Mouse (Mus musculus) spleen, postnatal 10 days (tissue): ENCODE results near the gene Midn.

ENCODE experiments used
- DNase-seq, 2 experiments: peaks; one replicate each; pipeline ENCODE4 v3.0.0; 2021 to 2022; ENCODE audit warnings: low spot score in 2 of 2

Midn gene

DNA sequence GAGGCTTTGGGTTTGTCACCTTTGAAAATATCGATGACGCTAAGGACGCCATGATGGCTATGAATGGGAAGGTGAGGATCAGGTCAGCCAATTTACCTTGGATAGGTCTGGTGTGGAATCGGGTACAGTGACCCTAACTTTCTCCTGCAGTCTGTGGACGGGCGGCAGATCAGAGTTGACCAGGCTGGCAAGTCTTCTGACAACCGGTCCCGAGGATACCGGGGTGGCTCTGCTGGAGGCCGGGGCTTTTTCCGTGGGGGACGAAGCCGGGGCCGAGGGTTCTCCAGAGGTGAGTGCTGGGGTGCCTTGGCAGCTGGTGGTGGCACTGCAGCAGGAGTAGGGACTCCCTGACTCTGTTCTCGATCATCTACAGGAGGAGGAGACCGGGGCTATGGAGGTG is 22.0 kb downstream of the Midn start:
- no peak for DNase-seq

DNA sequence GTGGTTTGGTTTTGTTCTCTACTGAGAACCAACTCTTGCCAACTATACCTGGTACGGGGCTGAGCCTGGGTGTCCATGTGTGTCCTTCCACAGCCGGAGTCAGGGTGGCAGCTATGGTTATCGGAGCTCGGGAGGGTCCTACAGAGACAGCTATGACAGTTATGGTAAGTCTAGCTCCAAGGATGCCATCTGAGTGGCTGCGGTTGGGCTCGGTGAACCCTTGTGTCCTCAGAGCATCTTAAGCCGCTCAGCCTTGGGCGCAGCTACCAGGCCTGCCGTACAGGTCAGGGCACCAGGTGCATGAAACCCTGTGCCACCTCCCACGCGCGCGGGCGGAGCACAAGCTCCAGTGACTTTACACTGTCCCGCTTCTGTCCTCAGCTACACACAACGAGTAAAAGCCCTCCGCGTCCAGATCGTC is 22.5 kb downstream of the Midn start:
- no peak for DNase-seq

DNA sequence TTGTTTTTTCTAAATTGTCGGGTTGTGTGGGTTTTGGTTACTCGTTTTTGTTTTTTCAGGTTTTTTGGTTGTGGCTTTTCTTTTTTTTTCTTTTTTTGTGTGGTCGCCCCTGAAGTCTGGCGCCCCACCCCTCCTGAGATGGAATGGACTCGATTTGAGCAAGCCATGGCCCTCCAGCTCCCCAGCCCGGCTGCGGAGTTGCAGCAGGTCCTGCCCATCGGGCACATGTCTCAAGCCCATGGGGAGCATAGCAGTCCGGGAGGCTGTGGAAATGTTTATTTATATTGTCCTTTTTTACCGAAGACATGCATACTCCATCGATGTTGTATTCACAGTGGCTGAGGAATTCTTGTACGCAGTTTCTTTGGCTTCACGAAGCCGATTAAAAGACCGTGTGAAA is 23.2 kb downstream of the Midn start:
- DNase-seq, result no peak

GRCm38 (mm10) chr10:80171760-80172526 is 23.9 kb downstream of the Midn start:
- peak in 1 of 2 experiments; percentile 36 for DNase-seq

DNA sequence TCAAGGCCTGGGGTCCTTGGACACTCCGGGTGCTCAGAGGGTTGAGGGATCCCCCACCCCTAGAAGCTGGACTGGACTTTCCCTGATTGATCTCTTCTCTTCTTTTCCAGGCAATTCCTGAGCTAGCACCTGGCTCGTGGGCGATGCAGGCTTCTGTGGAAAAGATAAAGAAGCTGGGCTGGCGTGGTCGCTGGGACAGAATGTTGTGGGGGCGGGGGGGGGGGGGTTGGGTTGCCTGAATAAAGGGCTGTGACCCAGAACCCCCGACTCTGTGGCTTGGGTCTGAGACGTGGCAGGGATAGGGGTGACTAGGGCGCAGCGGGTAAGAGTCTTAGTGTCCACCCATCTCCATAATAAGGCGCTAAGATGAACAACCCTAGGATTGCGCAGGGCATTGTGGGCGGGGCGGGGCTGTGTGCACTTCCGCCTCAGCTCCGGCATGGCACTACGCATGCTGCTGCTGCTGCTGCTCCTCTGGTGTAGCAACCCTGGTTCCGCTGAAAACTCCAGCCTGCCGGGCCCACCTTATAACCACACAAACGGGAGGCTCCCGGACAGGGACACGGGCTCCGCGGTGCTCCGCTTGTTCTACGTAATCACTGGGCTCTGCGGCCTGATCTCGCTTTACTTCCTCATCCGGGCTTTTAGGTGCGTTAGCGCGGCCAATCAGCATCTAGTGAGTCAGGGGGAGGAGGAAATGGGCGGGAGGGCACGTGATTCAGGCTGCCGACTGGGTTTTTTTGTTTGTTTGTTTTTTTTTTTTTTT is 24.6 kb downstream of the Midn start, which contains the start of gene 1600002K03Rik:
TSS of gene 1600002K03Rik (plus strand) at position 418 of the 766 bp plus-strand sequence.
- DNase-seq, result peak; percentile 89 to 91

DNA sequence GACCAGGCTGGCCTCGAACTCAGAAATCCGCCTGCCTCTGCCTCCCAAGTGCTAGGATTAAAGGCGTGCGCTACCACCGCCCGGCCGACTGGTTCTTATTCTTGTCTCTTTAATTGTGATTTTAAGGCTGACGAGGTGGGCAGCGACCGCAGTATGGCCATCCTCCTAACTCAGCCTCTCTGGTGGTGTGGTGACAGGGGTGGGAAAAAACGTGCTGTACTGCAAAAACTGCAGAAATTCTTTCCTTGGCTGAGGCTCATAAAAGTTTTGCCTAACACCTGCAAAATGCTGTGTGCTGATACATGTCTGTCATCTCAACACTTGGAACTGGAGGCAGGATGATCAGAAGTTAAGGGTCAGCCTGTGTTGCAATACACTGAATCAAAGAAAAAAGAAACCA is 25.3 kb downstream of the Midn start:
- no peak for DNase-seq

GRCm38 (mm10) chr10:80173955-80174640 is 26.0 kb downstream of the Midn start:
- no peak for DNase-seq

GRCm38 (mm10) chr10:80174705-80175104 is 26.6 kb downstream of the Midn start:
- DNase-seq, result peak in 1 of 2 experiments; percentile 69

DNA sequence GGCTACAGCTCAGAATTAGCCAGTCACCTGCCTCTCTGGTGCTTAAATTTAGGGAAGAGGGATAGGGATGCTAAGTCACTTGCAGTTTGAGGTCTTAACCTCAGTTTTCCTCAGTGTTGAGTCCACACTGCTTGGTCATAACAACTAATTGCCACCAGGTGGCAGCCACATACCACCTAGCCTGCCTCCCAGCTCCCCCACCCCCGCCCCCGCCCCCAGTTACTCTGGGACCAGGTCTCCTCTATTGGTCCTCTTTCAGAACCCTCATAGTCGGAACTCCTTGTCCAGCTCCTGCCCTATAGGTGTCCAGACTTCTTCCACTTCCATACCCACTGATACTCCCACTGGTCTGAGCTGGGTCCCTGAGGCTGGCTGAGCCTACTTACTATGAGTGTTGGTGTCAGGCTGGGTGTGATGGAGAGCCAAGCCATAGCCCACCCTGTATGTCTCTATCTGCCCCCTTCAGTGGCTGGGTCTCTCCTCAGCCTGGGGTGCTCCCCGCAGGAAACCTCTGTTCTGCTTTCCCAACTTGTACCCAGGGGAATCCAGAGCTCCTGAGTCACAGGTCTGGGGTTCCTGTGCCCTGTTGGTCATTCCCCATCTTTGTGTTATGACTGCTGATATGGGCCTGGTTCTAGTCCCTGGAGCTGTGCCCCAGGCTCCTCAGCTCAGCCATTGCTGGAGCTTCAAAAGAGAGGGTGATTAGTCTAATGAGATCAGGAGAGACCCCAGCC is 27.6 kb downstream of the Midn start:
- peak in 1 of 2 experiments; percentile 51 for DNase-seq

DNA sequence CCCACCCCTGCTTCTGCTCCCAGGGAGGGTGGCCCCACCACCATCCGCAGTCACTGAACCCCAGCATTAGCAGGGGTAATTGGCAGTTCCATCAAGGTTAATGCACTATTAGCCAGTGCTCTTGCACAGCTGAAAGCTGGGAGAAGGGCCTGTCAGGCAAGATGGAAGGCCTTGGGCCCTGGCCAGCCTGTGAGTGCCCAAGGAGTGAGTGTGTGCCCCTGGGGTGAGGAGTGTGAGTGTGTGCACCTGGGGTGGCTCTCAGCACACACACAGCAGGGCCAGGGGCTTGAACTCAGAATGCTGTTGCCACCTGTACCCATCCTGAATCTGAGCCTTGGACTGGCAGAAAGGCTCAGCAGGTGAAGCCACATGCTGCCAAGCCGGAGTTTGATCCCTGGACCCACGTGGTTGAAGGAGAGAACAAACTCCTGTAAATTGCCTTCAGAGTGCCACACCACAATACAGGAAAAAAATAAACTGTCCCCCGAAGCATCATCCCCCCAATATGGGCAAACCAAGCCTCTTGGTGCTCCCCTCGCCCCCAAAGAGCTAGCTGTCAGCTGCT is 28.3 kb downstream of the Midn start:
- DNase-seq, result no peak

GRCm38 (mm10) chr10:80177441-80178279 is 29.6 kb downstream of the Midn start:
- no peak for DNase-seq

DNA sequence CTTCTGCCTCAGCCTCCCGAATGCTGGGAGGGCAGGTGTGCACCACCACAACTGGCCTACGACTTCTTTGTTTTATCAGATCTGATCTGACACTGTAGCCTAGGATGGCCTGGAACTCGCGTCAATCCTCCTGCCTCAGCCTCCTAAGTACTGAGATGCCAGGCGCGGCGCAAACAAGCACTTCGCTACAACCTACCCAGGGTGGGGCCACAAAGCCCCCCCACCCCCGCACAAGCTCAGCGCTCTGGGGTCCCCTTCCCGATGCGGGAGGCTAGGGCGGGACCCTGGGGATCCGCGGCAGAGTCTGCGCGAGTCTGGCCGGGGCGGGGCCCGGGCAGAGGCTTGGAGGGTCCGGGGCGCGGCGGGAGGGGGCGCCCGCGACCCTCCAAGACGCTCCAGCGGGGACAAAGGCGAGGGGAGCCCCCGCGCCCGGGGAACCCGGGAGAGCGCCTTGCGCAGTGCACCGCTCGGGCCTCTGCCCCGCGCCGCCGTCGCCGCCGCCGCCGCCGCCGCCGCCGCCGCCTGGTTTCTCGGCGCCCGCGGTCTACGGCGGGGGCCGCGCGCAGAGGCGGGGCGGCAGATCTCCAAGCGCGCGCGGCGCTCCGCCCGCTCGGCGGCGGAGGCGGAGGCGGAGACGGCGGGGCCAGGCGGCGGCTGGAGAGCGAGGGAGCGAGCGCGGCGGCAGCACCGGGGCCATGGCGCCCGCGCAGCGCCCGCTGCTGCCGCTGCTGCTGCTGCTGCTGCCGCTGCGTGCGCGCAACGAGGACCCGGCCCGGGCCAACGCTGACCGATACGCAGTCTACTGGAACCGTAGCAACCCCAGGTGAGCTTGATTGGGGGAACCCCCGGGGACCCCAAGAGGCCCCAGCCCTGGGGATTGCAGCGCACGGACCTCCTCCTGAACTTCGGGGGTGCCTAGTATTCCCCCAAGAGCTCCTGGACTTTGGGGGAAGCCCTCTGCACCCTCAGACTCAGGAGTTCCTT is 31.3 kb downstream of the Midn start, which contains the start of gene Efna2:
TSS of gene Efna2 (plus strand) at position 415 of the 984 bp plus-strand sequence.
- DNase-seq, result peak in 1 of 2 experiments; percentile 37

DNA sequence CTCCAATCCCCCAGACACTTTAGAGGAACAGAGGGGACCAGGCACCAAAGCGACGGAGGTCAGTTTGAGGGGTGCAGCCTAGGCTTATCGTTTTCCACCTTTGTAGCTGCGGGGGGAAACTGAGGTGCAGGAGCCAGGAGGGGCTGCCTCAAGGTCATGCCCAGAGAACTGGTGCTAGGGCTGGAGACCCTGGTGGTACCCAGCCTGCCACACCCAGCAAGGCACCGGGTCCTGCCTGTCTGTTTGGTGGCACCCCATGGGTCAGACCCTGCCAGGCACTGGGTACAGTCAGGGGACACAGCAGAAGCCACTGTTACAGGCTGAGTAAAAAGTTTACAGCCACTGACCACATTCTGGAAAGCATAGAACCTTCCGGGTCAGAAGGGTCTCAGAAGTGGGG is 32.2 kb downstream of the Midn start:
- DNase-seq, result no peak

- no peak for DNase-seq
Observed at GRCm38 (mm10) chr10:80180823-80181222, 32.8 kb downstream of the Midn start.

- DNase-seq, result no peak
Observed at GRCm38 (mm10) chr10:80182547-80182946, 34.5 kb downstream of the Midn start.

DNA sequence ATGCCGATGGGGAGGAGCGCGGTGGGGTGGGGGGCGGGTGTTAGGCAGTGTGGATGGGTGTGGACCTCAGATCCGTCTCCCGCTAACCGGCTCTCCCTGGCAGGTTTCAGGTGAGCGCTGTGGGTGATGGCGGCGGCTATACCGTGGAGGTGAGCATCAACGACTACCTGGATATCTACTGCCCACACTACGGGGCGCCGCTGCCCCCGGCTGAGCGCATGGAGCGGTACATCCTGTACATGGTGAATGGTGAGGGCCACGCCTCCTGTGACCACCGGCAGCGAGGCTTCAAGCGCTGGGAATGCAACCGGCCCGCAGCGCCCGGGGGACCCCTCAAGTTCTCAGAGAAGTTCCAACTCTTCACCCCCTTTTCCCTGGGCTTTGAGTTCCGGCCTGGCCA is 38.6 kb downstream of the Midn start:
- DNase-seq, result no peak

GRCm38 (mm10) chr10:80187739-80188138 is 39.7 kb downstream of the Midn start:
- DNase-seq, result no peak

GRCm38 (mm10) chr10:80188453-80189024 is 40.5 kb downstream of the Midn start:
- no peak for DNase-seq

GRCm38 (mm10) chr10:80189999-80190398 is 41.9 kb downstream of the Midn start:
- no peak for DNase-seq
